Mouse (Mus musculus): ENCODE data around the gene Gdpd5.

DNA sequence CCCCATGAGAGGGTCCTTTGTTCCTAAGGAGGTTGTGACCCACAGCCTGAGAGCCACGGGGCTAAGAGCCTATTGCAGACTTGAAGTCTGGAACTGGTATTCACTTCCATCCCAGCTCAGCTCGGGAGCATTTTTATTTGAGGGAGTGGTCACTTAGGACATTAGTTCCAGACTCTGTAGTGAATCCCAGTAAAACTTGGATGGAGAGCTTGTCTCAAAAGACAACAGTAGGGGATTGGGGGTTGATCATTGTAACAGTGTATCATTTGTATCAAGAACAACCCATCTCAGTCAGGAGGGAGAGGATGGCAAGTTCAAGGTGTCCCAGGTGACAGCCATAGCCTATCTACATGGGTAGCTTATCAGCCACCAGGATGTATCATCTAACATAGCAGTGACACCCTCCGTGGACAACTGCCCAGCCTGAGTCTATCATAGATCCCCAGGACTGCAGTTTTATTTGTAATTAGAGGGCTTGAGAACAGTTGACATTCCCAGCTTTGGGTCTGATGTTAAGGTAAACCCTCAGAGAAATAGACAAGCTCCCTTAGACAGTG lies 95.4 kb downstream of the Gdpd5 start:
- TF ChIP-seq CHD2 (IDR thresholded peaks at IDR 0.05; ENCODE audit: low read length) (no peak), EP300 (IDR thresholded peaks at IDR 0.05; ENCODE audit: low read depth in 1 of 2, low read length in 2 of 2) (no peak), MYC (IDR thresholded peaks at IDR 0.05; ENCODE audit: low read depth, low read length) (no peak), MAFK (IDR thresholded peaks at IDR 0.05; ENCODE audit: borderline replicate concordance, low read depth, low read length) (no peak), ZC3H11A (IDR thresholded peaks at IDR 0.05; ENCODE audit: low read depth, low read length) (no peak), CTCF (IDR thresholded peaks at IDR 0.05 in 2 of 3, conservative IDR thresholded peaks at IDR 0.05 in 1 of 3; ENCODE audit: control insufficient read depth in 1 of 3, insufficient read depth in 1 of 3, low read depth in 2 of 3, low read length in 3 of 3, poor library complexity in 1 of 3, severe bottlenecking in 1 of 3) (no peak), MYB (IDR thresholded peaks at IDR 0.05; ENCODE audit: low read depth, low read length) (no peak), RCOR1 (IDR thresholded peaks at IDR 0.05; ENCODE audit: low read depth, low read length) (no peak), POLR2A (IDR thresholded peaks at IDR 0.05; ENCODE audit: control insufficient read depth in 1 of 2, insufficient read depth in 1 of 2, low read depth in 1 of 2, low read length in 2 of 2, poor library complexity in 1 of 2) (peak in 1 of 2 experiments; percentile 47; a peak in 2 of 4 replicates), USF2 (IDR thresholded peaks at IDR 0.05; ENCODE audit: borderline replicate concordance in 1 of 2, insufficient read depth in 1 of 2, low read depth in 1 of 2, low read length in 2 of 2) (no peak), HCFC1 (IDR thresholded peaks at IDR 0.05; ENCODE audit: low read depth, low read length) (no peak), USF1 (IDR thresholded peaks at IDR 0.05; ENCODE audit: low read depth, low read length) (no peak), CHD1 (IDR thresholded peaks at IDR 0.05; ENCODE audit: low read depth, low read length) (no peak)
